Mouse (Mus musculus) kidney, embryonic 14.5 days (tissue): ENCODE data around the gene Zfp131. TPM values are rescaled to one million over a fixed set of nuclear protein-coding genes. Genes with fewer than 3 reads are reported as not detected.
"Not testable (repeated sequence)": the region's sequence is repeated elsewhere in the genome, so short reads cannot be mapped to it uniquely, and the experiment has no call there.

Experiments used
- ATAC-seq: fragments of 200-750 bp; cut with Nextera tagmentation; 2 replicates; pipeline ENCODE4 v1.8.0; 2017; ENCODE audit warnings: moderate number of reproducible peaks, mild to moderate bottlenecking, moderate TSS enrichment, moderate library complexity; ENCODE audit not compliant: low FRiP score, low TSS enrichment
- H3K27ac ChIP-seq: fragments of 300-500 bp; sonication (generic); 2 replicates; pipeline ENCODE4 v1.5.1; 2014; ENCODE audit warnings: low read depth, mild to moderate bottlenecking, low read length, moderate library complexity, mixed read lengths
- H3K27me3 ChIP-seq: fragments of 300-500 bp; sonication (generic); 2 replicates; pipeline ENCODE4 v1.6.1; 2014; ENCODE audit warnings: mild to moderate bottlenecking, low read length; ENCODE audit not compliant: control insufficient read depth, insufficient read depth
- H3K36me3 ChIP-seq: fragments of 300-500 bp; sonication (generic); 2 replicates; pipeline ENCODE4 v1.6.1; 2014; ENCODE audit warnings: low read length, mixed read lengths; ENCODE audit not compliant: control insufficient read depth, insufficient read depth
- H3K4me1 ChIP-seq: fragments of 300-500 bp; sonication (generic); 2 replicates; pipeline ENCODE4 v1.6.1; 2014; ENCODE audit warnings: low read length, mixed read lengths; ENCODE audit not compliant: control insufficient read depth, insufficient read depth
- H3K4me2 ChIP-seq: fragments of 300-500 bp; sonication (generic); replicated peaks from 2 replicates; pipeline ENCODE4 v1.6.1; 2014; ENCODE audit warnings: low read depth, mild to moderate bottlenecking, low read length
- H3K4me3 ChIP-seq: fragments of 300-500 bp; sonication (generic); 2 replicates; pipeline ENCODE4 v1.5.1; 2014; ENCODE audit warnings: mild to moderate bottlenecking, low read length
- H3K9ac ChIP-seq: fragments of 300-500 bp; sonication (generic); 2 replicates; pipeline ENCODE4 v1.6.1; 2014; ENCODE audit warnings: low read depth, mild to moderate bottlenecking, low read length, moderate library complexity
- H3K9me3 ChIP-seq: fragments of 300-500 bp; sonication (generic); 2 replicates; pipeline ENCODE4 v1.6.1; 2016; ENCODE audit warnings: low read length; ENCODE audit not compliant: control insufficient read depth
- WGBS: fragments of 180-500 bp; shearing (Covaris S2); extraction: QIAGEN DNeasy Blood & Tissue Kit; methylation state at CpG from one replicate; pipeline ENCODE4 v1.1.7; 2014; 5-methylcytosine and 5-hydroxymethylcytosine counted together
- polyA plus RNA-seq: library from polyadenylated mRNA; unstranded; fragments of >200 nt; fragmentation: Nextera tagmentation; extraction: Ambion mirVana; gene quantifications from 2 replicates; pipeline ENCODE4 v1.2.1, GENCODE M21; 2014

The Zfp131 gene
- polyA plus RNA-seq: 41.7 and 43.8 TPM in 2 replicates

DNA sequence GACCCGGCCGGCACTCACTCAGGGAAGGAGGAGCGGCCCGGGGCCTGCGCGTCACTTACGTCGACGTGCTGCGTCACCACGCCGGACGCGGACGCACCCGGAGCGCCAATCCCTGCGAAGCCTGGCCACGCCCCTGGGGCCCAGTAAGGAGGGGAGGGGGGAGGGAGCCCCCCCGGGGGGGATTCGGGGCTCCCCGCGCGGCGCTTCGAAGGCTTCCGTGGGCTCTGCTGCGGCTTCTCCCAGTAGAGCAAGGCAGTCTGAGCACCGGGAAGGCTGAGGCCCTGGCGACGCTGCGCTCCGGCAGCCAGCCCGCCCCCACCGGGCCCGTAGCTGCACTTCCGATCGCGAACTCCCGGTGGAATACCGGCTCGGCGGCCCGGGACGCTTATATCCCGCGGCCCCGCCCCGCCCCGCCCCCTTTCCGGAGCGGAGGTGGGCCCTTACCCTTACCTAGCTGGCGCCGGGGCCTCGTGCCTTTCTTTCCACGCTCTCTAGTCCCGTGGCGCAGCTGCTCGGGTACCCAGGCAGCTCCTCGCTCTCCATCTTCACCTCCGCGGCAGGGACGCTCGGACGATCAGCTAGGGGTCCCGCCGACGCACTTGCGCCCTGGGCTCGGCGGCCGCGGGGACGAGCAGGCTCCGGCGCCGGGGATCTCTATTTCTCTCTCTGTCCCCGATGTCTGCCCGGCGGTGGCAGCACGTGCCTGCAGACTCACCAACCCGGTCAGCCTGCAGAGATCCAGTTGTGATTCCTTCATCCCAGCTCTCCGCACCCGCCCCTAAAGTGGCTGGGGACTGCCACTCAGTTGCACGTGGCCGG is at the start of gene Zfp131:
Gene Zfp131 (minus strand): TSS at position 129 of the 819 bp plus-strand sequence.
- ATAC-seq: peak; percentile 98
- Histone ChIP-seq H3K9ac (peak within 1 kb of the TSS; percentile 76), H3K4me3 (peak within 1 kb of the TSS; percentile 88), H3K9me3 (no peaks in the 10 kb centered on the region), H3K36me3 (peaks cover 24% of the 10 kb centered on the region), H3K27ac (peak within 1 kb of the TSS; percentile 89), H3K27me3 (no peaks in the 10 kb centered on the region), H3K4me1 (peaks cover 9% of the 10 kb centered on the region), H3K4me2 (peak within 1 kb of the TSS; percentile 53)
- WGBS: under 1% methylated on average over 70 of the region's 86 CpGs

DNA sequence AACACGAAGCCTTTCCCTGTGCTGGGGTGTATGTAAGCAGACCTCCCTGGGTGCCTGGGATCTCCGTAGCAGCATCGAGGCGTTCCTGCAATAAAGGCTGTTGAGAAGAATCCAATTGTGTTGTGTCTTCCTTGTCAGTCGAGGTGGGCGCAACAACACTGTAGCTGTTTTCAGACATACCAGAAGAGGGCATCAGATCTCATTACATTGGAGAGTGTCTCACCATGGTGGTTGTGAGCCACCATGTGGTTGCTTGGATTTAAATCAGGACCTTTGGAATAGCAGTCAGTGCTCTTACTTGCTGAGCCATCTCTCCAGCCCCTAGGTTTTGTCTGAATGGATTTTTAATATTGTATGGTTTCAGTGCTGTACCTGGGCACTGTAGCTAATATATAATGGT is 49.3 kb upstream of the Zfp131 start:
- H3K27ac ChIP-seq, ATAC-seq, H3K4me1 ChIP-seq, H3K4me2 ChIP-seq, H3K9ac ChIP-seq, H3K36me3 ChIP-seq, H3K4me3 ChIP-seq, H3K9me3 ChIP-seq, H3K27me3 ChIP-seq: not testable (repeated sequence)
- WGBS: 35% methylated on average over 6 of the region's 6 CpGs

DNA sequence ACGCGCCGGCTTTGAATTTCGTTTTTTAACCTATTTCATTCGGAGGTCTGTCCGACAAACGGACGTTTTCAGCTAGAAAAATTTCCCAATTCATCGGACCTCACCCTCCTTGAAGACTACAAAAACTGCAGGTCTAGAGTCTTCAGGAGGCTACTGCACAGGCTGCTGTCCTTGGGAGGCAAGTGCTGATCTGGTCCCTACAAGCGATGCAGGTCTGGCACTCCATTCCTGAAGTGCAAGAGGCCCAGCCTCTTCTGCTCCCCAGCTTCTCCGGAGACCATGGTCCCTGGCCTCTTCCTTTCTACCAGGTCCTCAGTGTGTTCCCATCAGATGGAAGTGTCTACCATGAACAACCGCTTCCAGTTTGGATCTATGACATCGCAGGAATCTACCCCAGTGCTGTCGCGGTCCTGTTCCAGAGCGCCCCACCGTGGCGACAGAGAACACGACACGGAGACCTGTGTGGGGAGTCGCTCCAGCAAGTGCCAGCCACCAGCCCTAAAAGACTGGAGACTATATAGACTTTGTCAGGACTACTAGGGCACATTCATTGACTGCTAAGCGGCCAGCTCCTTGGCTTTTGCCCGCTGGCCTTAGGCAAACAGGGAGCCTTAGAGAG is 47.1 kb upstream of the Zfp131 start:
- H3K4me2 ChIP-seq, H3K4me3 ChIP-seq, H3K4me1 ChIP-seq, H3K27ac ChIP-seq, H3K36me3 ChIP-seq, H3K9me3 ChIP-seq, H3K9ac ChIP-seq, H3K27me3 ChIP-seq: not testable (repeated sequence)
- 7% methylated on average over 14 of the region's 23 CpGs for WGBS
- ATAC-seq: 0 out of 2 replicates have a peak, but pooled peaks have one; percentile 25

DNA sequence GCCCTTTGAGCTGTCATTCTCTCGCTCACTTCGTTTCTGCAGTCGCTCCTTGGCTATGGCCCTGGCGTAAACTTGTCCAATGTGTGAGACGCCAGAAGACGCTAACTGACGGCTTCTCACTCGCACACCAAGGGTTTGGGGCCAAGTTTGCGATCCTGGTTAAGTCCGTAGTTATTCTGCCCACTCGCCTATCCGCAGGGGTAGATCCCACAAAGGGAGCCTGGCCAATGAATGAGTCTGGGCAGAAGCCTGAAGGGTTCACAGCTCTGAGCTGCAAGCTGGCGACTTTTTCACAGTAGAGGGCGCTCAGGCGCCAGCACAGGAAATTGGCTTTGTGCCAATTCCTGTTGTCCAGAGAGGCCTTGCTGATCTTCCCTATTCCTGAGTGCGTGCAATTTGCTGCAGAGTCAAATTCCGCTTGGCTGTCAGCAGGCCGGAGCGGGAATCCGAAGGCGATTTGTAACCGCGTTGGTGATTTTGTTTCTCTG is 45.7 kb upstream of the Zfp131 start:
- not testable (repeated sequence) for H3K4me1 ChIP-seq, H3K27me3 ChIP-seq, H3K4me3 ChIP-seq, H3K9ac ChIP-seq, H3K27ac ChIP-seq, H3K9me3 ChIP-seq, H3K36me3 ChIP-seq
- H3K4me2 ChIP-seq: peak overlapping the region; percentile 19; the same call in 1 of the 2 replicates
- WGBS: 16% methylated on average over 17 of the region's 23 CpGs
- peak; percentile 76 for ATAC-seq

DNA sequence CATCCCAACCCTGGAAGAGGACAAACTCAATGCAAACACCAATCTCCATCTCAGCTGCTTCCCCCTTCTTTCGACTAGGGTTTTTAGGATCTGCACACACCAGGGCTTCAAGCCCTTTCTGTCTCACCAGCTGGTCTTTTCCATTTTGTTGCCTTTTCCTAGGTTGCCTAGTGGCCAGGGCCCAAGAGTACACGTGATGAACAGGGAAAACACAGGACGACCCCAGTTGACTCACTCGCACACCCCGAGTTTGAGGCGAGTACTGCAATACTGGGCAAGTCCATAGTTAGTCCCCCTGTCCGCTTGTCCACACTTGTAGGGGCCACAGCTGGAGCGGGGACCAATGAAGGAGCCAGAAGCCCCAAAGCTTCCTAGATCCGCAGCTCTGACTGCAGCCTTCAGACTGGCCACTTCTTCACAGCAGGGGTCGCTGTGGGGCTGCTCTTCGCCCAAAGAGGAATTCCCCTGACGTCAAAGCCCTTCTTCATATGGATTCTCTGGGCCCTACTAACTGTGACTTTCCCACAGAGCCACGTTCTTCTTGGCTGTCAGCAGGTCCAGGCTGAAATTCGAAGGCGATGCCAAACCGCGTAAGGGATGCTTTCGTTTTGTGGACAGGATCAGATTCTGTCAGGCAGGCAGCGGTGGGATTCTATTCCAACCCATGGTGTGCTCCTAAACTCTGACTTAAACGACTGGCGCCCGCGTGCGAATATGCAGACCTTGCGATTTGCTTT is 44.8 kb upstream of the Zfp131 start, which contains the start of gene D13Ertd608e:
Gene D13Ertd608e (plus strand): TSS at position 687 of the 737 bp plus-strand sequence.
- H3K27ac ChIP-seq, H3K4me1 ChIP-seq, H3K36me3 ChIP-seq, H3K9ac ChIP-seq, H3K4me3 ChIP-seq, H3K9me3 ChIP-seq, H3K27me3 ChIP-seq: not testable (repeated sequence)
- H3K4me2 ChIP-seq: peak within 1 kb of the TSS; percentile 19; the same call in 1 of the 2 replicates
- WGBS: 11% methylated on average over 17 of the region's 25 CpGs
- peak; percentile 71 for ATAC-seq

DNA sequence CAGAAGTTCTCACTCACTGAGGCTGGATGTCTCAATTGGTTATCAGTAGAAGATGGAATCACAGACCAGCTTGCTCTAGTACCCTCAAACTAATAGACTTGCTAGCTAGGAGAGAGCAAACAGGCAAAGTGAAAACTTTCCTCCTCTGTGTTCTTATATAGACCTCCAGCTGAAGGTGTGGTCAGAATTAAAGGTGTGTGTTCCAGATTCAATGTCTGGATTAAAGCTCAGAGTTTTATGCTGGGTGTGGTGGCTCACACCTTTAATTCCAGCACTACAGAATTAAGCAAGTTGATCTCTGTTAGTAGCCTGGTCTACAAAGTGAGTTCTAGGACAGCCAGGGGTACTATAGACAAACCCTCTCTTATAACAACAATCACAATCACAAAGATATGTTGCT is 39.4 kb upstream of the Zfp131 start, which contains the start of gene AF067063:
Gene AF067063 (minus strand): TSS at position 101 of the 400 bp plus-strand sequence.
- not testable (repeated sequence) for H3K27ac ChIP-seq, H3K4me1 ChIP-seq, H3K9me3 ChIP-seq, H3K4me3 ChIP-seq, H3K4me2 ChIP-seq, H3K9ac ChIP-seq, H3K36me3 ChIP-seq, H3K27me3 ChIP-seq, ATAC-seq

DNA sequence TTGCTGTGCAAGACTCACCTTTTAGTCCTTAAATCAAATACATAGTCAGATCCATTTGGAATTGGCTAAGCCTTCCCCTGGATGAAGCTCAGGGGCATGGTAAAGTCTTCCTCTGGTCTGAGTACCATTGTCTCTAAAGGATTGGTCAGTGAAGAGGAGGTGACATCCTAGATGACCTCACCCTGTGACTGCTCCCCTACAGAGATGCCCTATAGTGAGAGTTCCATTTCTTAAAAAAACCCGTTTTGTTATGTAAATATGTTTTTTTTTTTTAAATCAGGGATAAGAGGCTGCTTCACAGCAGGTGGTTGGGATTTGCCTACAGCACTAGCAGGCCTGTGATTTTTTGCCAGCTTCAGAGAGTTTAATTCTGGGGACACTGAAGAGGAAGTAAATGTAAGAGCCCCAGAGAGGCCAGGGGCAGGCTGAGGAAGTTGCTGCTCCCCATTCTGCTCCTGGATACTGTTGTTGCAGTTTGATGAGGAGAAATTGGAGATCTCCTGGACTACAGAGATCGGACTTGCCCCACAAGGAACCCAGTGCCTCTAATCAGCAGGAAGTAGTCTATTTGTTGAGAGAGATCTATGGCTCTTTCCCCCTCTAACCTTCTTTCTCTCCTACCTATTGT is 27.0 kb upstream of the Zfp131 start:
- 32% methylated on average over 2 of the region's 2 CpGs for WGBS
- H3K9me3 ChIP-seq: no peaks in the 10 kb centered on the region
- ATAC-seq: no peak

DNA sequence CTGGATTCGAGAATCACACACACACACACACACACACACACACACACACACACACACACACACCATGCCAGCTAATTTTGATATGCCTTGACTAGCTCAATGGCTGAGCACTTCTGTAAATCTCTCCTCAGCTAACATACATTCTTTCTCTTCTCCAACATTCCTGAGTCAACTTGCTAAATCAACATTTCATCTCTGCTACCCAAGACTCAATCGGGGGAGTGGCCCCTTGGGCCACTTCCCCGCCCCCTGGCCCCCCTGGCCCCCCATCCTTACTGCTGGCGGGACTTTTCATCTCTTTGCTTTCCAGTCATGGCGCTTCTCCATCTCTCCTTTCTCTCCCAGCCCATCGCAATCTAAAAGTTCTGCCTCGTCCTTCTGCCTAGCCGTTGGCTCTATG is 26.1 kb upstream of the Zfp131 start:
- H3K27ac ChIP-seq: no peak overlapping the region
- no peaks in the 10 kb centered on the region for H3K4me1 ChIP-seq
- WGBS: 49% methylated on average over 8 of the region's 8 CpGs
- no peaks in the 10 kb centered on the region for H3K27me3 ChIP-seq
- no peak for ATAC-seq
- H3K9ac ChIP-seq: no peak overlapping the region
- no peak overlapping the region for H3K4me2 ChIP-seq
- H3K9me3 ChIP-seq: no peaks in the 10 kb centered on the region
- no peaks in the 10 kb centered on the region for H3K36me3 ChIP-seq
- H3K4me3 ChIP-seq: no peak overlapping the region

More for the DNA sequence above, 27.0 kb upstream of the Zfp131 start:
- H3K4me2 ChIP-seq: no peak overlapping the region
- no peaks in the 10 kb centered on the region for H3K4me1 ChIP-seq
- no peaks in the 10 kb centered on the region for H3K27me3 ChIP-seq
- no peak overlapping the region for H3K27ac ChIP-seq
- no peak overlapping the region for H3K9ac ChIP-seq
- H3K36me3 ChIP-seq: no peaks in the 10 kb centered on the region
- H3K4me3 ChIP-seq: no peak overlapping the region
